Mouse (Mus musculus) brain, embryonic 14.5 days (tissue): ENCODE measurements around the gene Zfp316. TPM values are rescaled to one million over a fixed set of nuclear protein-coding genes. Genes with fewer than 3 reads are reported as not detected.

Experiments
- DNase-seq: peaks from one replicate; pipeline ENCODE4 v3.0.0-alpha.2; 2011; ENCODE audit warnings: low read depth
- CTCF ChIP-seq: fragments of 200-500 bp; IDR thresholded peaks from 2 replicates; pipeline ENCODE4 v1.5.1; 2012; ENCODE audit warnings: inconsistent platforms, mild to moderate bottlenecking, moderate library complexity, borderline replicate concordance; ENCODE audit not compliant: insufficient read depth, insufficient read length; ENCODE audit errors: extremely low read depth
- POLR2A ChIP-seq: fragments of 200-500 bp; IDR thresholded peaks from 2 replicates; pipeline ENCODE4 v1.6.1; 2012; ENCODE audit warnings: mild to moderate bottlenecking, inconsistent platforms, borderline replicate concordance; ENCODE audit not compliant: poor library complexity, insufficient read depth, insufficient read length, severe bottlenecking; ENCODE audit errors: extremely low read depth
- polyA plus RNA-seq: library from polyadenylated mRNA; depleted of rRNA; stranded (reverse); fragments of >200 nt; gene quantifications from 2 replicates; pipeline ENCODE4 v1.2.3, GENCODE M21; 2012; rRNA removed

Zfp316 gene
- polyA plus RNA-seq, 1 experiment, result 31.7 TPM

- DNase-seq, result peak; percentile 59
- TF ChIP-seq POLR2A (no peak), CTCF (no peak)
Measured at GRCm38 (mm10) chr5:143253881-143254486, 15.8 kb downstream of the Zfp316 start.

DNA sequence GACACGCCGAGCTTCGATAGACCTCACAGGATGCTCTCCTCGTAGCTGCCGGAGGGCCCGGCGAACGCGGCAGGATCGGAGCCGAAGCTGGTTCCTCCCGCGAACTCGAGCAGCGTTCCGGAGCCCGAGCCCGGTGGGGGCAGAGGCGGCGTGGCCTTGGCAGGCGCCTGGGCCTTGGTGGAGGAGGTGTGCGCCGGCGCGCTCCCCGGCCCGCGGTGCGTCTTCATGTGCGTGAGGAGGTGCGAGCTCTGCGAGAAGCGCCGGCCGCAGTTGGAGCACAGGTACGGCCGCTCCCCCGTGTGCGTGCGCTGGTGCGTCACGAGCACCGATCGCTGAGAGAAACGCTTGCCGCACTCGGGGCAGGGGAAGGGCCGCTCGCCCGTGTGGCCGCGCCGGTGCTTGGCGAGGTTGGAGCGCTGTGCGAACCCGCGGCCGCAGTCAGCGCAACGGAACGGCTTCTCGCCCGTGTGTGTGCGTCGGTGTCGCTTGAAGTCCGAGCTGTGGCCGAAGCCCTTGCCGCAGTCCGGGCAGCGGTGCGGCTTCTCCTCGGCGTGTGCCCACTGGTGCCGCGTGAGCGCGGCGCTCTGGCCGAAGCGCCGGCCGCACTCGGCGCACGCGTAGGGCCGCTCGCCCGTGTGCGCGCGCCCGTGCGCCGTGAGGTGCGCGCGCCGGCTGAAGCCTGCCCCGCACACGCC is 16.5 kb downstream of the Zfp316 start:
- peak; percentile 41 for DNase-seq
- TF ChIP-seq CTCF, result no peak
- TF ChIP-seq POLR2A, result no peak

DNA sequence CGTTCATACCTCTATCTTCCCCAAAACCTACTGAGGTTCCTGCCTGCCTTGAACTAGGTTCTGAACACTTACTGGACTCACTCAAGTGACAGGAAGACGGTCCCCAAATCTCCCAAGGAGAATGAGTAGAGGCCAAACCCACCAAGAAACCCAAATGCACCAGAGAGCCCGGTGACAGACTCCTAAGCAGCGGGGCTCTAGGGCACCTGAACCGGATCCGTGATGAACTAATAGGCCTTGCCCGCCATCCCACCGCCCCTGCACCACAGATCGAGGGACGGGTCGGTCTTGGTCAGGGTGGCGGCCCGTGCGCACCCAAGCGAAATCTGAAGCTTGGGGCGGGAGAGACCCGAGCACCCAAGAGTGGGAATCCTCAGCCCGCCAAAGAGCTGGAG is 17.0 kb downstream of the Zfp316 start:
- no peak for TF ChIP-seq POLR2A
- no peak for TF ChIP-seq CTCF
- DNase-seq, result no peak

DNA sequence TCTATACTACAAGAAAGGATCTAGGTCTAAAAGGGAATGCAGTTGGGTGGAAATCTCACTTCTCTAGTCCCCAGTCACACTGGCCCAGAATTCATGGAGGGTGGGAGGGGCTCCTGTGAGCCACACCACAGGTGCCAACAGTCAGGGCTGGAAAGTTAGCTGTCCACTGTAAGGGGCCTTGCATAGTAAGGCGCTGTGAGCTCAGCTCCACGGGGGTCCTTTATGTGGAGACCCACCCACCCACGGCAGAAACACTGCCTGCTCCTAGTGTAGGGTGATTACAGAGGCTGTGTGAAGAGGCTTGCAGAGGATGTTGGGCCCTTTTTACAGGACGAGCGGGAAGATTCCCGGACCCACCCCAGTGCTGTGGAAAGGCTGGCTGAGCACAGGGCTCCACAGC is 17.8 kb downstream of the Zfp316 start:
- no peak for DNase-seq
- no peak for TF ChIP-seq POLR2A
- no peak for TF ChIP-seq CTCF

- no peak for DNase-seq
- TF ChIP-seq CTCF (no peak), POLR2A (no peak)
Measured at GRCm38 (mm10) chr5:143244926-143245325, 24.9 kb downstream of the Zfp316 start.

DNA sequence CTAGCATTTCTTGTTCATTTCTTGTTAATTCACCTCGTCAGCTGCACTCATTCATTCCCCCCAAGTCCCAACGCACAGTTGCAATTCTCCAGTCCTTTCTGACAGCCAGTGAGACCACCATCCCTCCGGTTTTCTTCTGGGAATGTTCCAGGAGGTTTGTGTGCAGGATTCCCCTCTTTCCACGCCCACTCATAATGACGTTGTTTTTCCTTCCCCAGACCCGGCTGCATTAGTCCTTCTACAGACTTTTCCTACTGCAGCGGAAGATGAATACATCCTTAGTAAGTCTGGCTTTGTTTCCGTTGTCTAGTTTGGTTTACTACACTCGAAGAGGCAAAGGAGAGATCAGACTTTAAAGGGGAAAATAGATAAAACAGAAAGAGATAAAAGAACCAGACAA is 33.8 kb downstream of the Zfp316 start:
- no peak for TF ChIP-seq CTCF
- no peak for TF ChIP-seq POLR2A
- DNase-seq, result no peak

DNA sequence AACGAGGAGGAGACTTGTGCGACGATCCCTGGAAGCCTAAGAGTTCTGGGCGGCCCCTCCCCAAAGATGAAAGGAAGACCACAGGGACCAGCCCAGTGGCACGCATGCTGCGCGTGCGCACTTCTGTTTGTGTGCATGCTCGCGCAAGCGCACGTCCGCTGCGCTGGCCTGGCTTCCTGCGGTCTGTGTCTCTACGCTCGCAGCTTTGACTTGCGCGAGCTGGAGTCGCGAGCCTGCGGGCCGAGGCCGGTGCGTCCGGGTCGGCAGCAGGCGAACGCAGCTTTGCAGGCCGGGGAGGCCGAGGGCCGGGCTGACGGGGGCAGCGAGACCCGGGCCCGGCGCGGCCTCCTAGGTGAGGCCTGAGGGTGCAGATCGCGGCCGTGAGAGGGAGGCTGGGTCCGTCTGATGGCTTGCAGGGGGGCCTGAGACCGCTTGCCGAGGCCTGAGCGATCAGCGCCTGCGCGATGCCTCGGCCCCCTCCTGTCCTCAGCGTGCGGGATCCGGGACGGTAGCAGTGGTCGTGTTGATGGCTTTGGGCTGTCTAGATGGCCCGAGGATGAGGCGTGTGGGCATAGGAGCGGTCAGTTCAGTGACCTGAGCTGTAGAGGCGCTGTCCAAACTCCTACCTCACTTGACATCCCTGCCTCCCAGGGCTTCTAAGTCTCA is 34.7 kb downstream of the Zfp316 start, which contains the start of gene Zfp12:
Gene Zfp12 (plus strand): TSS at position 136 of the 666 bp plus-strand sequence.
- peak; percentile 99 for DNase-seq
- peak; percentile 60 for TF ChIP-seq POLR2A
- TF ChIP-seq CTCF, result peak; percentile 20; the same call in 1 of the 2 replicates

DNA sequence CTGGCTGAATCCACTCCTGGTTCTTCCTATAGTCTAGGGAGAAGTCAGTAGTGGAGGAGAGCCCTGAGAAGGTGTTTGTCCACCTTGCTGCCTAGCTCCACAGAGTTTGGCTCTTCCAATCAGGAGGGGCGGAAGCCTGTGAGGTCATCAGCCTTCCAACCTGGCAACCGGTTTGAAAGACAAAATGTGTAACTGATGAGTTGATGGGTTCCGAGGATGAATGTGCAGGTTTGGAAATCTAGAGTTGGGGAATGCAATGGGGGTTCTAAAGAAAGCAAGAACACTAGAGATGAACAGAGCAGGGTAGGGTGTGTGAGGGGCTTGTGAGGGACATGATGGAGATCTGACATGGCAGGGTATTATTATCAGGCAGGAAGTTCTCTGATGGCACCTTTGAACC is 43.0 kb downstream of the Zfp316 start, which contains the start of gene Spdye4a:
Gene Spdye4a (minus strand): TSS at position 101 of the 400 bp plus-strand sequence.
- no peak for DNase-seq

DNA sequence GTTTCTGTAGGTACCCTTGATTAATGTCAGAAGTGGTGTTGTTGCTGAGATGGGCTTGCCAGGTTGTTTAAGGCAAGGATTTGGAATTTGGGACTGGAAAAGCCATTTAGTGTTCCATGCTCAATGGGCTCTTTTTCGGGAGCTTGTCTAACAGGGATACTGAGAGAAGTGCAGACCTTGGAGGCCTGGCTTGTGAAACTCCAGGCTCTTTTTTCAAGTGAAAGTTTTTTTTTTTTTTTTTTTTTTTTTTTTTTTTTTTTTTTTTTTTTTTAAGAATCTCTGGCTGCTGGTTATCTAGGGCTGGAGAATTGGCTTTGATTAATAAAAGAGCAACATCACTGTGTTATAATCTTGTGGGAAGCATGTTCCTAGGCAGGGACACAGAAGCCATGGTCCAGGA is 47.5 kb downstream of the Zfp316 start:
- DNase-seq, result no peak
- TF ChIP-seq POLR2A (no peak), CTCF (no peak)

More for the DNA sequence above, 43.0 kb downstream of the Zfp316 start, which contains the start of gene Spdye4a:
- TF ChIP-seq POLR2A (no peak), CTCF (no peak)

DNA sequence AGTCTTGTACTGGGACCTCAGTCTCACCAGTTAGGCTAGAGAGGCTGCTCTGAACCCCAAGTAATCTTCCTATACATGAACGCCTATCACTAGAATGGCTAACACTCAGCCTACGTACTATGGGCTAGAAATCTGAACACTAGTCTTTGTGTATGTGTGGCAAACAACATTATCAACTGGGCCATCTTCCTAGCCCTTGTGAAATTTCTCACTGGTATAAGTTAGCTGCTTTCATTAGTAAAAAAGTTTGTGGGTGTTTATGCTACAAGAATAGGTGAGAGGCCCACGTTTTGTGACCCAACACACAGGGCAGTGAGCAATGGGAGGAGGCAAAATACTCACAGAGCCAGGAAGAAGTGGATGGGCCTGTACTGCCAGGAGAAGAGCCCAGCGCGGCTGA is 48.8 kb downstream of the Zfp316 start:
- DNase-seq, result no peak
- TF ChIP-seq CTCF (no peak), POLR2A (no peak)

- TF ChIP-seq POLR2A, result no peak
- no peak for TF ChIP-seq CTCF
- no peak for DNase-seq
Measured at GRCm38 (mm10) chr5:143213832-143214231, 56.0 kb downstream of the Zfp316 start.

- TF ChIP-seq CTCF, result peak; percentile 24; the same call in 1 of the 2 replicates
- TF ChIP-seq POLR2A, result no peak
- DNase-seq, result no peak
Measured at GRCm38 (mm10) chr5:143205015-143205414, 64.8 kb downstream of the Zfp316 start.

Other genes starting within 250 kb of the Zfp316 start
- 32.9 and 33.2 TPM in 2 replicates for gene Rnf216, start 157.0 kb downstream of the Zfp316 start, polyA plus RNA-seq
- gene Olfr718-ps1, start 122.4 kb downstream of the Zfp316 start, polyA plus RNA-seq, result not detected in 2 replicates
- 15.2 and 17.3 TPM in 2 replicates for gene Rbak, start 89.2 kb downstream of the Zfp316 start, polyA plus RNA-seq
- gene Spdye4b, start 89.0 kb downstream of the Zfp316 start, polyA plus RNA-seq, result not detected in 2 replicates
- not detected in 2 replicates for gene Spdye4a, start 43.1 kb downstream of the Zfp316 start, polyA plus RNA-seq
- 32.3 and 34.8 TPM in 2 replicates for gene Zfp12, start 34.9 kb downstream of the Zfp316 start, polyA plus RNA-seq
- gene Zfp853, start 23.6 kb upstream of the Zfp316 start, polyA plus RNA-seq, result 1.9 and 3.8 TPM in 2 replicates
- gene E130309D02Rik, start 45.3 kb upstream of the Zfp316 start, polyA plus RNA-seq, result 33.1 and 33.9 TPM in 2 replicates
- gene Zdhhc4, start 59.2 kb upstream of the Zfp316 start, polyA plus RNA-seq, result 70.3 and 76.3 TPM in 2 replicates
- 1.4 and 1.9 TPM in 2 replicates for gene Grid2ip, start 87.3 kb upstream of the Zfp316 start, polyA plus RNA-seq
- 58.0 and 68.0 TPM in 2 replicates for gene Kdelr2, start 133.8 kb upstream of the Zfp316 start, polyA plus RNA-seq
- 15.6 and 16.4 TPM in 2 replicates for gene Daglb, start 194.6 kb upstream of the Zfp316 start, polyA plus RNA-seq